Mouse (Mus musculus) myocyte (in vitro differentiated cells): ENCODE data around the gene Epha5. TPM values are rescaled to one million over a fixed set of nuclear protein-coding genes. Genes with fewer than 3 reads are reported as not detected.

Experiments
- H3K27me3 ChIP-seq: one replicate; pipeline ENCODE4 v1.6.1; 2011; ENCODE audit not compliant: control insufficient read depth, insufficient read depth, insufficient read length
- H3K36me3 ChIP-seq: one replicate; pipeline ENCODE4 v1.6.1; 2011; ENCODE audit not compliant: control insufficient read depth, insufficient read depth
- H3K4me2 ChIP-seq: one replicate; pipeline ENCODE4 v1.6.1; 2011; ENCODE audit warnings: low read depth, control low read depth
- H3K4me3 ChIP-seq: one replicate; pipeline ENCODE4 v1.5.1; 2011; ENCODE audit warnings: mild to moderate bottlenecking, control low read depth, moderate library complexity
- H3K79me2 ChIP-seq: one replicate; pipeline ENCODE4 v1.6.1; 2011; ENCODE audit not compliant: control insufficient read depth, insufficient read depth
- H3ac ChIP-seq: one replicate; pipeline ENCODE4 v1.6.1; 2011; ENCODE audit not compliant: control insufficient read depth, insufficient read length
- CEBPB ChIP-seq: IDR thresholded peaks from 2 replicates; pipeline ENCODE4 v1.6.1; 2011; ENCODE audit warnings: mild to moderate bottlenecking, moderate library complexity; ENCODE audit not compliant: poor library complexity, insufficient read depth, severe bottlenecking
- E2F4 ChIP-seq: IDR thresholded peaks from one replicate; pipeline ENCODE4 v1.6.1; 2011; ENCODE audit warnings: mild to moderate bottlenecking, control low read depth, moderate library complexity; ENCODE audit not compliant: insufficient read depth
- MAX ChIP-seq: IDR thresholded peaks from one replicate; pipeline ENCODE4 v1.6.1; 2011; ENCODE audit warnings: low read depth, mild to moderate bottlenecking, control low read depth
- MYOD1 ChIP-seq, 3 experiments: IDR thresholded peaks; one replicate each; pipeline ENCODE4 v1.6.1; 2011; ENCODE audit warnings: control low read depth in 2 of 3, low read depth in 2 of 3, mild to moderate bottlenecking in 2 of 3, moderate library complexity in 1 of 3; ENCODE audit not compliant: insufficient read length in 2 of 3, control insufficient read depth in 1 of 3
- MYOG ChIP-seq, 3 experiments: IDR thresholded peaks; one replicate each; pipeline ENCODE4 v1.6.1; 2011; ENCODE audit warnings: control low read depth in 2 of 3, low read depth in 2 of 3, mild to moderate bottlenecking in 2 of 3; ENCODE audit not compliant: insufficient read length in 2 of 3, control insufficient read depth in 1 of 3, insufficient read depth in 1 of 3
- POLR2A ChIP-seq: IDR thresholded peaks from one replicate; pipeline ENCODE4 v1.6.1; 2011; ENCODE audit warnings: low read depth, mild to moderate bottlenecking, control low read depth, moderate library complexity; ENCODE audit not compliant: insufficient read length
- POLR2AphosphoS2 ChIP-seq: IDR thresholded peaks from one replicate; pipeline ENCODE4 v1.6.1; 2011; ENCODE audit warnings: low read depth, control low read depth; ENCODE audit not compliant: insufficient read length
- REST ChIP-seq: IDR thresholded peaks from one replicate; pipeline ENCODE4 v1.6.1; 2011; ENCODE audit warnings: mild to moderate bottlenecking, control low read depth, moderate library complexity; ENCODE audit not compliant: insufficient read depth, insufficient read length
- SRF ChIP-seq: IDR thresholded peaks from one replicate; pipeline ENCODE4 v1.6.1; 2011; ENCODE audit warnings: low read depth; ENCODE audit not compliant: control insufficient read depth, insufficient read length
- TCF12 ChIP-seq: IDR thresholded peaks from one replicate; pipeline ENCODE4 v1.6.1; 2011; ENCODE audit warnings: mild to moderate bottlenecking, control low read depth; ENCODE audit not compliant: poor library complexity, insufficient read depth, severe bottlenecking
- TCF3 ChIP-seq: IDR thresholded peaks from one replicate; pipeline ENCODE4 v1.6.1; 2011; ENCODE audit warnings: low read depth, control low read depth; ENCODE audit not compliant: insufficient read length
- USF1 ChIP-seq: IDR thresholded peaks from one replicate; pipeline ENCODE4 v1.6.1; 2011; ENCODE audit warnings: low read depth, mild to moderate bottlenecking, control low read depth, moderate library complexity
- polyA plus RNA-seq: library from polyadenylated mRNA; unstranded; fragments of >200 nt; fragmentation: generic; extraction: Trizol; gene quantifications from one replicate; pipeline ENCODE4 v1.2.1, GENCODE M21; 2012; ENCODE audit warnings: missing spikeins

Gene Epha5
- polyA plus RNA-seq, 1 experiment, result not detected

GRCm38 (mm10) chr5:84081321-84081720 lies 335.9 kb downstream of the Epha5 start:
- no peak overlapping the region for H3K4me3 ChIP-seq
- no peaks in the 10 kb centered on the region for H3K36me3 ChIP-seq
- TF ChIP-seq MYOG (IDR thresholded peaks at IDR 0.05; ENCODE audit: control insufficient read depth in 1 of 3, insufficient read depth in 1 of 3, insufficient read length in 2 of 3, low read depth in 2 of 3) (no peak), USF1 (no peak), MAX (no peak), MYOD1 (IDR thresholded peaks at IDR 0.05; ENCODE audit: control insufficient read depth in 1 of 3, insufficient read length in 2 of 3, low read depth in 2 of 3) (no peak), POLR2AphosphoS2 (no peak), SRF (no peak), REST (no peak), E2F4 (no peak), CEBPB (no peak), TCF12 (no peak), TCF3 (no peak), POLR2A (no peak)
- no peaks in the 10 kb centered on the region for H3K27me3 ChIP-seq
- H3ac ChIP-seq, result no peak overlapping the region
- no peak overlapping the region for H3K4me2 ChIP-seq
- H3K79me2 ChIP-seq, result no peaks in the 10 kb centered on the region

GRCm38 (mm10) chr5:84070976-84071375 lies 346.2 kb downstream of the Epha5 start:
- no peak overlapping the region for H3K4me3 ChIP-seq
- no peaks in the 10 kb centered on the region for H3K79me2 ChIP-seq
- H3K27me3 ChIP-seq, result no peaks in the 10 kb centered on the region
- TF ChIP-seq E2F4, result no peak
- no peak for TF ChIP-seq TCF12
- TF ChIP-seq MYOD1 (IDR thresholded peaks at IDR 0.05; ENCODE audit: control insufficient read depth in 1 of 3, insufficient read length in 2 of 3, low read depth in 2 of 3), result no peak
- TF ChIP-seq REST, result no peak
- TF ChIP-seq MYOG (IDR thresholded peaks at IDR 0.05; ENCODE audit: control insufficient read depth in 1 of 3, insufficient read depth in 1 of 3, insufficient read length in 2 of 3, low read depth in 2 of 3), result no peak
- no peak for TF ChIP-seq TCF3
- no peak for TF ChIP-seq POLR2A
- no peak for TF ChIP-seq USF1
- TF ChIP-seq SRF, result no peak
- no peak for TF ChIP-seq MAX
- TF ChIP-seq CEBPB, result no peak
- no peak for TF ChIP-seq POLR2AphosphoS2
- no peak overlapping the region for H3K4me2 ChIP-seq
- H3K36me3 ChIP-seq, result no peaks in the 10 kb centered on the region
- no peak overlapping the region for H3ac ChIP-seq

GRCm38 (mm10) chr5:84053880-84054279 lies 363.3 kb downstream of the Epha5 start:
- Histone ChIP-seq H3K4me2 (no peak overlapping the region), H3ac (no peak overlapping the region), H3K79me2 (no peaks in the 10 kb centered on the region), H3K4me3 (no peak overlapping the region), H3K36me3 (no peaks in the 10 kb centered on the region), H3K27me3 (no peaks in the 10 kb centered on the region)
- TF ChIP-seq REST (no peak), SRF (no peak), MAX (no peak), POLR2AphosphoS2 (no peak), TCF3 (no peak), CEBPB (no peak), POLR2A (no peak), MYOD1 (IDR thresholded peaks at IDR 0.05; ENCODE audit: control insufficient read depth in 1 of 3, insufficient read length in 2 of 3, low read depth in 2 of 3) (no peak), TCF12 (no peak), USF1 (no peak)

GRCm38 (mm10) chr5:84037250-84037963 lies 379.8 kb downstream of the Epha5 start:
- H3K4me3 ChIP-seq, result no peak overlapping the region
- H3K79me2 ChIP-seq, result no peaks in the 10 kb centered on the region
- no peak for TF ChIP-seq MYOG (IDR thresholded peaks at IDR 0.05; ENCODE audit: control insufficient read depth in 1 of 3, insufficient read depth in 1 of 3, insufficient read length in 2 of 3, low read depth in 2 of 3)
- TF ChIP-seq POLR2A, result no peak
- no peak for TF ChIP-seq POLR2AphosphoS2
- TF ChIP-seq E2F4, result no peak
- TF ChIP-seq MYOD1 (IDR thresholded peaks at IDR 0.05; ENCODE audit: control insufficient read depth in 1 of 3, insufficient read length in 2 of 3, low read depth in 2 of 3), result no peak
- no peak for TF ChIP-seq TCF12
- TF ChIP-seq CEBPB, result no peak
- no peak for TF ChIP-seq REST
- TF ChIP-seq TCF3, result no peak
- no peak for TF ChIP-seq SRF
- TF ChIP-seq USF1, result no peak
- no peak for TF ChIP-seq MAX
- H3ac ChIP-seq, result no peak overlapping the region
- no peak overlapping the region for H3K4me2 ChIP-seq
- no peaks in the 10 kb centered on the region for H3K27me3 ChIP-seq
- no peaks in the 10 kb centered on the region for H3K36me3 ChIP-seq
